Mouse (Mus musculus): ENCODE measurements around the gene Btg1-ps1. TPM values are rescaled to one million over a fixed set of nuclear protein-coding genes. Genes with fewer than 3 reads are reported as not detected.
"Not testable (repeated sequence)": the region's sequence is repeated elsewhere in the genome, so short reads cannot be mapped to it uniquely, and the experiment has no call there.

Btg1-ps1 gene
- polyA plus RNA-seq (2015; fragmentation: Nextera tagmentation; extraction: Ambion mirVana) = not detected in 2 replicates

DNA sequence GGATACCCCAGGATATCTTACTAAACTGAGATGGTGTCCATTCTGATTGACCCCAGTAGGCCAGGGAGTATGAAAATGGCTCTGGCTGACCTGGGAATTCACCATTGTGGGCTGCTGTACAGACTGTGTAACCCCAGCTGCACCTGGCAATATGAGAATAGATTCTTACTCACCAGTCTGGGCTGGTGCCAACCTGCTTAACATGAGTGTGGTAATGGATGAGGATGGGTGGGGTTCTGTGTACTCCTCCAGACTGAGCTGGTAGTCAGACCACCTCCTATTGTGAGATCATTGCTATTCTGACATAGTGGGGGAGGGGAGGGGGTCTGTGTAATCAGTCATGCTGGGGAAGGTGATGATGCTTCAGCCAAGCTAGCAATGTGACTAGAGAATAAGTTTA, at the start of gene Btg1-ps1:
TSS of gene Btg1-ps1 (minus strand) at position 219 of the 400 bp plus-strand sequence.
- not testable (repeated sequence) for ATAC-seq (ENCODE audit: borderline replicate concordance, extremely low read depth, low FRiP score, low TSS enrichment); H3K9me3 ChIP-seq; H3K4me2 ChIP-seq

DNA sequence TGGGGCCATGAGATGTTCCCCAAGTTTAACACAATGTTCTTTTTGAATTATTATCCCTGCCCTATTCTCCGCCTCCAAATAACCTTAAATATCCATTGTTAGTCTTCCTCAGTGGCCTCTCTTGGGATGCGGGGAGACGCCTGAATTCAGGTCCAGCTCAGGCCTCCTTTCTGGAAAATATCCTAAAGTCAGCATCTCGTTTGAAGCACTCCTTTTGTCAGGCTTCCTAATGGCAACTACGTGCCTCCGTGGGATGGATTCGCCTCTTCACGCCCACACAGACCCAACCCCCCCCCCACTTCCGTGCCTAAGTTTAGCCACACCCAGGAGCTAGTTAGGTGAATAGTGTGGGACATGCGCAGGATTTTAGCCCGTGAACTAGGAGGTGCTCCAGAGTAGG, 47.6 kb upstream of the Btg1-ps1 start, which contains the start of gene Rhox10:
TSS of gene Rhox10 (plus strand) at position 301 of the 400 bp plus-strand sequence.
- no peaks in the 10 kb centered on the region for H3K9me3 ChIP-seq
- H3K9ac ChIP-seq = no peak within 1 kb of the TSS

More for the DNA sequence above, at the start of gene Btg1-ps1:
- H3K9ac ChIP-seq, H3K4me1 ChIP-seq, H3K27ac ChIP-seq, H3K36me3 ChIP-seq, H3K4me3 ChIP-seq, H3K27me3 ChIP-seq: not testable (repeated sequence)

DNA sequence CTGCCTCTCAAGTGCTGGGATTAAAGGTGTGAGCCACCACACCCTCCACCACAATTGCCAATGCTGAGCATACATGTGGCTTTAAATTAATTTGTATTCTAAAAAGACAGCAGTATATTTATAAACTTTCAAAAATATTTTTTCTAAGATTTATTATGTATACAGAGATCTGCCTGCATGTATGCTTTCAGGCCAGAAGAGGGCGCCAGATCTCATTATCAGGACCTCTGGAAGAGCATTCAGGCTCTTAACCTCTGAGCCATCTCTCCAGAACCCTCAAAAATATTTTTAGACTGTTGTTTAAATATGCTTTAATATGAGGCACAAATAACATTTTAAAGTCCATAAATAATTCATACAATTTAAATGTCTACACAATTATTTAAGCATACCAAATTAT, 42.9 kb upstream of the Btg1-ps1 start:
- Histone ChIP-seq H3K4me2 (no peak overlapping the region), H3K9ac (no peak overlapping the region), H3K9me3 (no peaks in the 10 kb centered on the region), H3K36me3 (no peaks in the 10 kb centered on the region), H3K4me3 (no peak overlapping the region), H3K27me3 (no peaks in the 10 kb centered on the region), H3K4me1 (no peaks in the 10 kb centered on the region), H3K27ac (no peak overlapping the region)
- WGBS = 0% methylated on average over 1 of the region's 1 CpGs
- ATAC-seq (ENCODE audit: borderline replicate concordance, extremely low read depth, low FRiP score, low TSS enrichment) = no peak

More for the DNA sequence above, 47.6 kb upstream of the Btg1-ps1 start, which contains the start of gene Rhox10:
- WGBS = 84% methylated on average over 11 of the region's 11 CpGs
- Histone ChIP-seq H3K27me3 (no peaks in the 10 kb centered on the region), H3K4me3 (no peak within 1 kb of the TSS), H3K4me1 (no peaks in the 10 kb centered on the region), H3K27ac (no peak within 1 kb of the TSS), H3K4me2 (no peak within 1 kb of the TSS), H3K36me3 (no peaks in the 10 kb centered on the region)
- ATAC-seq (ENCODE audit: borderline replicate concordance, extremely low read depth, low FRiP score, low TSS enrichment) = no peak

DNA sequence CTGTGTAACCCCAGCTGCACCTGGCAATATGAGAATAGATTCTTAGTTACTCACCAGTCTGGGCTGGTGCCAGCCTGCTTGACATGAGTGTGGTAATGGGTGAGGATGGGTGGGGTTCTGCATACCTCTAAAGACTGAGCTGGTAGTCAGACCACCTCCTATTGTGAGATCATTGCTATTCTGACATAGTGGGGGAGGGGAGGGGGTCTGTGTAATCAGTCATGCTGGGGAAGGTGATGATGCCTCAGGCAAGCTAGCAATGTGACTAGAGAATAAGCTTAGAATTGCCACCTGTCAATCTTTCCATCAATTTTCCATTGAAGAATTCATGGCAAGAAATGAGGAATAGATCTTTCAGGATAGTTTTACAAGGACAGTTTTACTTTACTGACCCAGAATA, 24.4 kb upstream of the Btg1-ps1 start, which contains the start of gene Btg1-ps2:
TSS of gene Btg1-ps2 (minus strand) at position 101 of the 400 bp plus-strand sequence.
- not testable (repeated sequence) for H3K4me1 ChIP-seq; H3K36me3 ChIP-seq; H3K4me2 ChIP-seq; H3K27me3 ChIP-seq; H3K9ac ChIP-seq; H3K9me3 ChIP-seq; H3K4me3 ChIP-seq; H3K27ac ChIP-seq; ATAC-seq (ENCODE audit: borderline replicate concordance, extremely low read depth, low FRiP score, low TSS enrichment)

DNA sequence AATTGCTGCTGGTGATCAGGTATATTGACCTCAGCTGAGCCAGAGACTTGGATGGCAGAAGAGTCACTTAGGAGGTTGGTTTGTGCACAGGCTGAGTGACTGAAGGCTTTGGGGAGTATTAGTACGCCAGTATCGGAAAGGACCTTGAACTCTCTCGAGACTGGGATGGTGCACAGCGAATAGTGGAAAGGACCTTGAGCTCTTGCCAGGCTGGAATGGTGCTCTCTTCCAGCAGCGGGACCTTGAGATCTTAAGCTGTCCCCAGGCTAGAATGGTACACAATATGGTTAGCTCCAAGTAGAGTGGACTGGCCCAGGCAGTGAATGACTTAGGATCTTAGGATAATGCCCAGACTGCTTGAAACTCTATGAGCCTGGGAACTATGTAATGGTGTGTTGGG, 21.1 kb upstream of the Btg1-ps1 start:
- 87% methylated on average over 5 of the region's 5 CpGs for WGBS
- H3K9me3 ChIP-seq = no peaks in the 10 kb centered on the region
- H3K27me3 ChIP-seq = no peaks in the 10 kb centered on the region
- H3K4me1 ChIP-seq = no peaks in the 10 kb centered on the region
- no peak overlapping the region for H3K4me3 ChIP-seq
- ATAC-seq (ENCODE audit: borderline replicate concordance, extremely low read depth, low FRiP score, low TSS enrichment) = no peak
- no peak overlapping the region for H3K27ac ChIP-seq
- no peak overlapping the region for H3K9ac ChIP-seq
- no peak overlapping the region for H3K4me2 ChIP-seq
- H3K36me3 ChIP-seq = no peaks in the 10 kb centered on the region

DNA sequence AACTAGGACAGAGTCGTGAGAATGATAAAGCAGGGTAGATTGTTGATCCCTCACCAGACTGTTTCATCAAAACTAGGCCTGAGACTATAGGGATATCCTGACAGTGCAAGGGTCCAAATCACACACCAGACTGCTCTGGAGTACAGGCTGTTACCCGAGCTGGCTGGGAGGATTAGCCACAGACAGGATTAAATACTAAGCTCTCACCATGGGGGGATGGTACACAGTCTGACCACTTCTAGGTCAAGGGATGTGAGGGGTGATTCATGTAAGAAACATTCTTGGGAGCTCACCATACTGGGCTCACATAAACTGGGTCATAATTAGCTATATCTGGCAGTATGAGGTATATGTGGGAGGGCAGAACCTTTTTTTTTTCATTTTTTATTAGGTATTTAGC, 15.2 kb upstream of the Btg1-ps1 start:
- H3K9me3 ChIP-seq = no peaks in the 10 kb centered on the region
- no peaks in the 10 kb centered on the region for H3K4me1 ChIP-seq
- H3K27ac ChIP-seq = no peak overlapping the region
- no peak overlapping the region for H3K4me3 ChIP-seq
- no peaks in the 10 kb centered on the region for H3K36me3 ChIP-seq
- ATAC-seq (ENCODE audit: borderline replicate concordance, extremely low read depth, low FRiP score, low TSS enrichment) = no peak
- no peak overlapping the region for H3K9ac ChIP-seq
- WGBS = 63% methylated on average over 2 of the region's 2 CpGs
- H3K27me3 ChIP-seq = no peaks in the 10 kb centered on the region
- H3K4me2 ChIP-seq = no peak overlapping the region

DNA sequence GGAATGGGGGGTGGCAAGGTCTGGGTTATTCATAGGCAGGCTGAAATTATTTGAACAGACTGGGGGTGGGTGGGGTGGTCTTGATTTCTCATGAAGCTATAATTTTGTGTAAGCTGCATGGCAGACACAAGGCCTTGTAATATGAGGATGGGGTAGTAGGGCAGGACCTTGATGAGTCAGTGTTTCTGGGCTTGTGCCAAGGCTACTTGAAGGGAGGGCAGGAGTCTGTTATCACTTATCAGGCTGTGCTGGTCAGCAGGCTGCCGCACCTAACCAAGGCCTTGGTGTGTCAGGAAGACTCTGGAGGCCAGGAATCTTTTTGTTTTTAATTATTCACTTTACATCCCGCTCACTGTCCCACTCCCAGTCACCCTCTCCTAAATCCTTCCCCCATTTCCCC, 9.9 kb downstream of the Btg1-ps1 start:
- no peaks in the 10 kb centered on the region for H3K36me3 ChIP-seq
- no peaks in the 10 kb centered on the region for H3K4me1 ChIP-seq
- no peak overlapping the region for H3K4me3 ChIP-seq
- H3K27me3 ChIP-seq = no peaks in the 10 kb centered on the region
- no peak for ATAC-seq (ENCODE audit: borderline replicate concordance, extremely low read depth, low FRiP score, low TSS enrichment)
- H3K4me2 ChIP-seq = no peak overlapping the region
- no peak overlapping the region for H3K9ac ChIP-seq
- WGBS = 39% methylated on average over 2 of the region's 2 CpGs
- H3K9me3 ChIP-seq = no peaks in the 10 kb centered on the region
- no peak overlapping the region for H3K27ac ChIP-seq

Other genes starting within 250 kb of the Btg1-ps1 start
- 3.2 and 3.5 TPM in 2 replicates for gene Rhox5, start 214.0 kb downstream of the Btg1-ps1 start, polyA plus RNA-seq (2015; fragmentation: Nextera tagmentation; extraction: Ambion mirVana)
- not detected in 2 replicates for gene Rhox6, start 191.9 kb downstream of the Btg1-ps1 start, polyA plus RNA-seq (2015; fragmentation: Nextera tagmentation; extraction: Ambion mirVana)
- not detected in 2 replicates for gene Rhox7a, start 187.1 kb downstream of the Btg1-ps1 start, polyA plus RNA-seq (2015; fragmentation: Nextera tagmentation; extraction: Ambion mirVana)
- not detected in 2 replicates for gene Rhox8, start 139.9 kb downstream of the Btg1-ps1 start, polyA plus RNA-seq (2015; fragmentation: Nextera tagmentation; extraction: Ambion mirVana)
- not detected in 2 replicates for gene Rhox7b, start 121.6 kb downstream of the Btg1-ps1 start, polyA plus RNA-seq (2015; fragmentation: Nextera tagmentation; extraction: Ambion mirVana)
- not detected in 2 replicates for gene Rhox9, start 117.0 kb downstream of the Btg1-ps1 start, polyA plus RNA-seq (2015; fragmentation: Nextera tagmentation; extraction: Ambion mirVana)
- not detected in 2 replicates for gene Btg1-ps2, start 24.3 kb upstream of the Btg1-ps1 start, polyA plus RNA-seq (2015; fragmentation: Nextera tagmentation; extraction: Ambion mirVana)
- not detected in 2 replicates for gene Rhox10, start 47.7 kb upstream of the Btg1-ps1 start, polyA plus RNA-seq (2015; fragmentation: Nextera tagmentation; extraction: Ambion mirVana)
- gene Rhox11, start 66.3 kb upstream of the Btg1-ps1 start, polyA plus RNA-seq (2015; fragmentation: Nextera tagmentation; extraction: Ambion mirVana) = not detected in 2 replicates
- gene Rhox12, start 92.1 kb upstream of the Btg1-ps1 start, polyA plus RNA-seq (2015; fragmentation: Nextera tagmentation; extraction: Ambion mirVana) = not detected in 2 replicates
- not detected in 2 replicates for gene Rhox13, start 102.4 kb upstream of the Btg1-ps1 start, polyA plus RNA-seq (2015; fragmentation: Nextera tagmentation; extraction: Ambion mirVana)
- gene Zbtb33, start 171.0 kb upstream of the Btg1-ps1 start, polyA plus RNA-seq (2015; fragmentation: Nextera tagmentation; extraction: Ambion mirVana) = 3.7 and 3.9 TPM in 2 replicates
- 19.5 and 20.8 TPM in 2 replicates for gene Tmem255a, start 233.6 kb upstream of the Btg1-ps1 start, polyA plus RNA-seq (2015; fragmentation: Nextera tagmentation; extraction: Ambion mirVana)

All from lung, embryonic 15.5 days (tissue).